Mouse (Mus musculus) olfactory bulb, adult 2 months (tissue): Measurements from ENCODE around the gene Hist1h2bl. TPM values are rescaled to one million over a fixed set of nuclear protein-coding genes. Genes with fewer than 3 reads are reported as not detected.
"Not testable (repeated sequence)": the region's sequence is repeated elsewhere in the genome, so short reads cannot be mapped to it uniquely, and the experiment has no call there.

Experiments
- H3K27ac ChIP-seq: fragments of 200-500 bp; 2 replicates; pipeline ENCODE4 v1.5.1; 2012; ENCODE audit warnings: low read depth, low read length; ENCODE audit not compliant: insufficient read depth
- H3K4me1 ChIP-seq: fragments of 200-500 bp; 2 replicates; pipeline ENCODE4 v1.6.1; 2012; ENCODE audit warnings: low read length; ENCODE audit not compliant: control insufficient read depth, insufficient read depth
- H3K4me3 ChIP-seq: fragments of 200-500 bp; 2 replicates; pipeline ENCODE4 v1.5.1; 2012; ENCODE audit warnings: mild to moderate bottlenecking, low read depth, low read length, moderate library complexity; ENCODE audit not compliant: insufficient read depth
- CTCF ChIP-seq: fragments of 200-500 bp; IDR thresholded peaks from 2 replicates; pipeline ENCODE4 v1.5.1; 2012; ENCODE audit warnings: low read depth, mild to moderate bottlenecking, low read length, moderate library complexity; ENCODE audit not compliant: insufficient read depth
- POLR2A ChIP-seq: fragments of 200-500 bp; IDR thresholded peaks from 2 replicates; pipeline ENCODE4 v1.6.1; 2012; ENCODE audit warnings: mild to moderate bottlenecking, low read depth, low read length, moderate library complexity; ENCODE audit not compliant: insufficient read depth
- WGBS: fragments of 180-500 bp; shearing (Covaris S2); methylation state at CpG from one replicate; pipeline ENCODE4 v1.1.7; 2018; 5-methylcytosine and 5-hydroxymethylcytosine counted together
- polyA plus RNA-seq: library from polyadenylated mRNA; stranded (reverse); fragments of >200 nt; gene quantifications from 2 replicates; pipeline ENCODE4 v1.2.4, GENCODE M21; 2012; ENCODE audit warnings: low replicate concordance; ENCODE audit not compliant: missing spikeins, insufficient read depth, insufficient read length

Gene Hist1h2bl
- not detected in 2 replicates for polyA plus RNA-seq

DNA sequence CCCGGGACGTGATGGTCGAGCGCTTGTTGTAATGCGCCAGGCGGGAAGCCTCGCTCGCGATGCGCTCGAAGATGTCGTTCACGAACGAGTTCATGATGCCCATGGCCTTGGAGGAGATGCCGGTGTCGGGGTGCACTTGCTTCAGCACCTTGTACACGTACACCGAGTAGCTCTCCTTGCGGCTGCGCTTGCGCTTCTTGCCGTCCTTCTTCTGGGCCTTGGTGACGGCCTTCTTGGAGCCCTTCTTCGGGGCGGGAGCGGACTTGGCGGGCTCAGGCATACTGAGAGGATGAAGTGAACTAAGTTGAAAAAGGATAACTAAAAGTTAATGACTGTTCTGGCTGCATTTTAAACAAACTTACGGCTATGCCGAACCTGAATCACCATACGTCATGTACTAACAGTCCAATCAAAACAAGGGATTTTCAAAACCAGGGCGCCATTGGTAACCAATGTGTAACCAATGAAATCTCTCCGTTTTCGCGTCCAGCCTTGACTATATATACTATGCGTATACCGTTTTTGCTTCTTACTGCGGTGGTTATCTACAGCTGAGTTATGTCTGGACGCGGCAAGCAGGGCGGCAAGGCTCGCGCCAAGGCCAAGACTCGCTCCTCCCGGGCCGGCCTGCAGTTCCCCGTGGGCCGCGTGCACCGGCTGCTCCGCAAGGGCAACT, at the start of gene Hist1h2bl, which contains the start of gene Hist1h2ai:
TSS of gene Hist1h2bl (minus strand) at position 280 of the 676 bp plus-strand sequence.
TSS of gene Hist1h2ai (plus strand) at position 559 of the 676 bp plus-strand sequence.
- Histone ChIP-seq H3K4me3 (peak within 1 kb of the TSS; percentile 56), H3K27ac (peak within 1 kb of the TSS; percentile 88)
- peak; percentile 23; the same call in 1 of the 2 replicates for TF ChIP-seq POLR2A
- not testable (repeated sequence) for H3K4me1 ChIP-seq
- under 1% methylated on average over 36 of the region's 50 CpGs for WGBS

DNA sequence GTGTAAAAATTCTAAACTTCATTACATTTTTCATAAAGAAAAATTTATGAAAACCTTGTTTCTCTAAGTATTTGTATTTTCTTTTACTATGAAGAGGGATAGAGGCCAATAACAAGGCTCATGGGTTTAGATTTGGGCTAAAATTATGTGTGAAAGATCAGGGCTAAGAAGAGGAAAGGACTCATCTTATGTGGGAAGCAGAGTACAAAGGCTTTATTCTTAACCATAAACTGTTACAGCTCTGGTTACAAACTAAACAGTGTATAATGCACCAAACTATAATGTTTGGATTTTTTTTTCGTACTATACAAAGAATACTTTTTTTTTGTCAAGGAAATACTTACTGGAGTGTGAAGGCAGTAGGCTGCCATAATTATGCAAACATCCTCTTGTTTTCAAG, 39.8 kb upstream of the Hist1h2bl start:
- Histone ChIP-seq H3K27ac (no peak overlapping the region), H3K4me3 (no peak overlapping the region), H3K4me1 (peaks cover 2% of the 10 kb centered on the region; the same call in 1 of the 2 replicates)
- TF ChIP-seq POLR2A (no peak), CTCF (no peak)
- 52% methylated on average over 1 of the region's 1 CpGs for WGBS

DNA sequence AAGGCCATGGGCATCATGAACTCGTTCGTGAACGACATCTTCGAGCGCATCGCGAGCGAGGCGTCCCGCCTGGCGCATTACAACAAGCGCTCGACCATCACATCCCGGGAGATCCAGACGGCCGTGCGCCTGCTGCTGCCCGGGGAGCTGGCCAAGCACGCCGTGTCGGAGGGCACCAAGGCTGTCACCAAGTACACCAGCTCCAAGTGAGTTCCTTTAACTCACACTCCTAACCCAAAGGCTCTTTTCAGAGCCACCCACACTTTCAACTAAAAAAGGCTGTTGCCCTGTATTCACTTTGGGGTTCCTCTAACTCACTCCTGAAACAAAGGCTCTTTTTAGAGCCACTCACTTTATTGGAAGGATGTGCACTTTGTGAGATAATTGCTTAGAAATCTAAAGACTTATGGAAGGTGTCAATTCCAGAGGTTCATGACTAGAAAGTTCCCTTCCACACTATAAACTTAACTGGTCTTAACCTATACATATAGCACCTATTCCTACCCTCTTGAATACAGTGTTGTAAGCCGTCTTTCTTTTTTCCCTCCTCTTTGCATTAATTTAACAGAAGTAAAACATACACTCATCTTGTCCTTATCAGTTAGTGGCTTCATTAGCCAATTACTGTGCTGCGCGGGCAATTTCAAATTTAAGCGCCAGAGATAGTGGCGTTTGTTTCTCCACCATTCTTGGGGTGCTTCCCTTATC, 38.5 kb upstream of the Hist1h2bl start:
- peak overlapping the region; percentile 71 for H3K4me3 ChIP-seq
- H3K4me1 ChIP-seq, H3K27ac ChIP-seq: not testable (repeated sequence)
- WGBS: under 1% methylated on average over 23 of the region's 26 CpGs

DNA sequence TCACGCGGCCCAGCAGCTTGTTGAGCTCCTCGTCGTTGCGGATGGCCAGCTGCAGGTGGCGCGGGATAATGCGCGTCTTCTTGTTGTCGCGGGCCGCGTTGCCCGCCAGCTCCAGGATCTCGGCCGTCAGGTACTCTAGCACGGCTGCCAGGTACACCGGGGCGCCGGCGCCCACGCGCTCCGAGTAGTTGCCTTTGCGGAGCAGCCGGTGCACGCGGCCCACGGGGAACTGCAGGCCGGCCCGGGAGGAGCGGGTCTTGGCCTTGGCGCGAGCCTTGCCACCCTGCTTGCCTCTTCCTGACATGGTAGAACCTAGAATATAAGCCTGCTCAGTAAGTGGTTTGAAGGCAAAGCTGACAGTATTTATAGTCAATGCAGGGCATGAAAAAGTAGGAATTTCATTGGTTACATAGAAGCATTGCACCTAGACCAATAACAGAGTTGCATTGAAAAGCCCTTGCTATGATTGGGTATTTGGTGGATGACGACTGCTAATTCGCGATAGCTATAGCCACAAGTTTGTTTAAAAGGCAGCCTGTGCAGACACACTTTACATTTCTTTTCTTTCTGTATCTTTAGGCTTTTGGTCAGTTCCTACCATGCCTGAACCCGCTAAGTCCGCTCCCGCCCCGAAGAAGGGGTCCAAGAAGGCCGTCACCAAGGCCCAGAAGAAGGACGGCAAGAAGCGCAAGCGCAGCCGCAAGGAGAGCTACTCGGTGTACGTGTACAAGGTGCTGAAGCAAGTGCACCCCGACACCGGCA, 37.8 kb upstream of the Hist1h2bl start, which contains the start of the genes Hist1h2ak and Hist1h2bn:
TSS of gene Hist1h2ak (minus strand) at position 304 of the 762 bp plus-strand sequence.
TSS of gene Hist1h2bn (plus strand) at position 600 of the 762 bp plus-strand sequence.
- under 1% methylated on average over 46 of the region's 50 CpGs for WGBS
- H3K4me1 ChIP-seq: not testable (repeated sequence)
- peak within 1 kb of the TSS; percentile 71 for H3K4me3 ChIP-seq
- H3K27ac ChIP-seq: peak within 1 kb of the TSS; percentile 93
- TF ChIP-seq POLR2A: peak; percentile 49

DNA sequence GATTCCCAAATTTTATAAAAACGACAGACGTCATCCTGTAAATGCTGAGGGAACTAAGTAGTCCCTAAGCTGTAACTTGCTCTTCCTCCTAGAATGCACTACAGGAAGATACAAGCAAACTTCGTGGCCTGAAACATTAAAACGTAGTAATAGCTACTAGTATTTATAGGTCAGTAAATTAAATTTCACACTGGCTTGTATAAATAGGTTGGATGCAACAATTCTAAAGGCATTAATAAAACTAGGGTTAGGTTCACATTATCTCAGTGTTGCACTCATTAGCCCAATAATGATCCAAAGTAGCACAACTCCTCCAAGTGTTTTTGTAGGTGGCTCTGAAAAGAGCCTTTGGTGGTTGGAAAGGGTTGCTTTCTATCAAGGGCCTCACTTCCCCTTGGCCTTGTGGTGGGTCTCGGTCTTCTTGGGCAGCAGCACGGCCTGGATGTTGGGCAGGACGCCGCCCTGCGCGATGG, 37.1 kb upstream of the Hist1h2bl start:
- 5% methylated on average over 10 of the region's 10 CpGs for WGBS
- TF ChIP-seq CTCF: no peak
- no peak for TF ChIP-seq POLR2A

DNA sequence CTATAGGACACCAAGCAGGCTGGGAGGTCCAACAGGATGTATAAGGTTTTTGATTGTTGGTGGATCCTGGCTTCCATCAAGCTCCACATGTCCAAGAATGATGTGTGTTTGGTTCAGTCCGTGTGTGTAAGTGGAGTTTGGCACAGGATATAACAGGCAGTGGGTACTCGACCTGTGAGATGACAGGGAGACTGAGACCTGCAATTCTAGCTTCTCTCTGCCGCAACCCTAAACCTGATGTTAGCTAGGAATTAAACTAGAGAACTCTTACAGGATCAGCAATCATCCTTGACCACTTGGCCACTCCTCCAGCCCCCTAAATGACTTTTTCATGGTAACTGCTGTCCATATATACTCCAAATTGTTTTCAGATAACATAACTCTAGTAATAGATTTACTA, 36.4 kb upstream of the Hist1h2bl start:
- no peak overlapping the region for H3K4me3 ChIP-seq
- peaks cover 4% of the 10 kb centered on the region; the same call in 1 of the 2 replicates for H3K4me1 ChIP-seq
- 45% methylated on average over 3 of the region's 3 CpGs for WGBS
- TF ChIP-seq POLR2A: no peak
- no peak for TF ChIP-seq CTCF
- 0 out of 2 replicates have a peak overlapping the region, but pooled peaks have one; percentile 37 for H3K27ac ChIP-seq

More for the DNA sequence above, 37.1 kb upstream of the Hist1h2bl start:
- H3K4me3 ChIP-seq: peak overlapping the region; percentile 64
- H3K4me1 ChIP-seq: peaks cover 2% of the 10 kb centered on the region; the same call in 1 of the 2 replicates
- H3K27ac ChIP-seq: peak overlapping the region; percentile 93

DNA sequence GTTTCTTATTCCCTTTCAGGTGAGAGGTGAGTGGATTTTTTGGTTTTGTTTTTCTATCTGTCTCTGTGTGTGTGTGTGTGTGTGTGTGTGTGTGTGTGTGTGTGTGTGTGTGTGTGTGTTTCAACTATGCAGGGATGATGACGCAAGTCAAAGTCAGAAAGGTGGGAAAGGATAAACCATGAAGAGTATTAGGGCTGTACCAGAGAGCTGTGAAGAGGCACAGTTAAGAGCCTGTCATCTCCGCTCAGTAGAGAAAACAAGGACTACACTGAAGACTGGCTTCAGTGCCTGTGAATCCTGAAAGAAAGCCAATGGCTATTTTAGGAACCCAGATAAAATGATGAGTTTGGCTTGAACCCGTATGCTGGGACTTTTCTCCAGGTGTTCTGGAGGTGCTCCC, 35.9 kb upstream of the Hist1h2bl start:
- no peak overlapping the region for H3K4me3 ChIP-seq
- H3K27ac ChIP-seq: no peak overlapping the region

DNA sequence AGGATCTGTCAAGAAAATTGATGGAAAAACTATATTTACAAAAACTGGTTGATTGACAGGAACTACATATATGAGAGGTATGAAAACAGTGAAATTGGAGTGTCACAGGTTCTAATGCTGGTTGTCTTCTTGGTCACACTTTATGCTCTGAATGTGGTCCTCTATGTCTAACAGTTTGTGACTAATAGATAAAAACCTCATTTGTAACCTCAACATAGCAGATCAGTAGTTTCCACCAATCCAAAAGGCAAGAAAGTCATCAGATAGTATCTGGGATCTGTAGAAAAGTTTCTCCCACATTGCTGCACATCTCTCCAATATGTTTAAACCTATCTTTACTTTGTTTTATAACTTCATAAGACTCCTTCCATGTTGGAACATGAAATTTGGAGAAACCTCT, 35.5 kb upstream of the Hist1h2bl start:
- TF ChIP-seq CTCF: no peak
- no peak for TF ChIP-seq POLR2A
- H3K4me1 ChIP-seq: peaks cover 5% of the 10 kb centered on the region; the same call in 1 of the 2 replicates
- H3K4me3 ChIP-seq: no peak overlapping the region
- no peak overlapping the region for H3K27ac ChIP-seq

More for the DNA sequence above, 35.9 kb upstream of the Hist1h2bl start:
- H3K4me1 ChIP-seq: peaks cover 5% of the 10 kb centered on the region; the same call in 1 of the 2 replicates
- WGBS: 67% methylated on average over 3 of the region's 3 CpGs
- TF ChIP-seq CTCF (no peak), POLR2A (no peak)
